Mouse (Mus musculus): ENCODE measurements around the gene Tmod2. TPM values are rescaled to one million over a fixed set of nuclear protein-coding genes. Genes with fewer than 3 reads are reported as not detected.
"Not testable (repeated sequence)": the region's sequence is repeated elsewhere in the genome, so short reads cannot be mapped to it uniquely, and the experiment has no call there.

The Tmod2 gene
- total RNA-seq (2012; rRNA removed) (not detected in 2 replicates), polyA plus RNA-seq (2012; ENCODE audit: insufficient read depth in 1 of 2, insufficient read length in 2 of 2, low read depth in 1 of 2, low replicate concordance in 2 of 2, missing spikeins in 1 of 2) (not detected)

DNA sequence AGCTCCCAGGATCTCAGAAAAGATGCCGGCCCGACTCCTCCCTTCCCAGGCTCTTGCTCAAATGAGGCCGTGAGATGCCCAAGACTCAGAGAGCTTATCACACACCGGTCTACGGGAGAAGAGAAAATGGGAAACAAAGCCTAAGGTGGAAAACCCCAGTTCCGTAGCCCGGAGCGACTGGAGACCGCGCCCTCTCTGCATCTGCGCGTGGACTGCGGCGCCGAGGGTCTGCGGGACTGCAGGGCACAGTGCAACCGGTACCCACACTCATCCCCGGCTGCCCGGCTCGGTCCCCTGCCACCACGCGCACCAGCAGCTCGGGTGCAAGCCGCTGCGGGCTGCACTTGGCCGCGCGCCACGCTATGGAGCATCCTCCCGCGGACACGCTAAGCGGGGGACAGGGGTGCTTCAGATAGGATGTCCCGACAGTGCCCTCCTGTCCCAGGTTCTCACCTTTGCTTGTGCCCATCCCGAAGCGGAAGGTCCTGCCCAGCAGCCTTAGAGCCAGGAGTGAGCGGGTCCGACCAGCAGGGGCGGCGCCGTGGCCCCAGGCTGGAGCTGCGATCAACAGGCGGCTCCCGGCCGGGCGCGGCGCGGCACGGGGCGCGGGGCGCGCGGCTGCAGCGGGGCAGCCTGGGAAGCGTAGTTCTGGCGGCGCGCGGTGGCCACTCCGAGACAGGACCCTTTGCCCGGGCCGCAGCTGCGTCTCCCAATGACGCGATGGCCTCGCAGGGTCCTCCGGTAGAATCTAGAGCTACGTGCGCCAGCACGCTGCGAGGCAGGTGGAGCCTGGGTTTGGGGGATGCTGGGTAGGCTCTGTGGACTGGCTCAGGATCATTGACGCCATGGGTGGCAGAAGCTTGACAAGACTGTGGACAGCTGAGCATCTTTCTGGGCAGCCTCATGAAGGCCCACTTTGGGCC is at the start of gene Tmod2:
TSS of gene Tmod2 (minus strand) at position 755 of the 923 bp plus-strand sequence.
- H3K9me3 ChIP-seq (replicated peaks; ENCODE audit: insufficient read depth, low read length): no peaks in the 10 kb centered on the region
- TF ChIP-seq E2F4 (IDR thresholded peaks at IDR 0.05; ENCODE audit: borderline replicate concordance, low read depth, low read length) (no peak), MAZ (IDR thresholded peaks at IDR 0.05; ENCODE audit: low read depth, low read length) (no peak), NRF1 (IDR thresholded peaks at IDR 0.05; ENCODE audit: insufficient read depth, low read depth, low read length, poor library complexity, severe bottlenecking) (no peak), CTCF (IDR thresholded peaks at IDR 0.05 in 2 of 3, conservative IDR thresholded peaks at IDR 0.05 in 1 of 3; ENCODE audit: control insufficient read depth in 1 of 3, insufficient read depth in 1 of 3, low read depth in 2 of 3, low read length in 3 of 3, poor library complexity in 1 of 3, severe bottlenecking in 1 of 3) (no peak), POLR2AphosphoS2 (IDR thresholded peaks at IDR 0.05; ENCODE audit: low read length) (no peak), ELF1 (IDR thresholded peaks at IDR 0.05; ENCODE audit: low read depth, low read length) (no peak), SMC3 (IDR thresholded peaks at IDR 0.05; ENCODE audit: low read depth, low read length) (no peak), ZC3H11A (IDR thresholded peaks at IDR 0.05; ENCODE audit: low read depth, low read length) (no peak), USF2 (IDR thresholded peaks at IDR 0.05; ENCODE audit: borderline replicate concordance in 1 of 2, insufficient read depth in 1 of 2, low read depth in 1 of 2, low read length in 2 of 2) (no peak), TAL1 (IDR thresholded peaks at IDR 0.05; ENCODE audit: low read length) (no peak), ZNF384 (IDR thresholded peaks at IDR 0.05; ENCODE audit: low read depth, low read length) (no peak), TBP (IDR thresholded peaks at IDR 0.05; ENCODE audit: low read depth, low read length) (no peak), EP300 (IDR thresholded peaks at IDR 0.05; ENCODE audit: low read depth in 1 of 2, low read length in 2 of 2) (no peak)
- no peaks in the 10 kb centered on the region for H3K79me2 ChIP-seq (ENCODE audit: control insufficient read depth, insufficient read depth, low read length, poor library complexity)
- H3K4me3 ChIP-seq (ENCODE audit: control insufficient read depth in 1 of 2, insufficient read depth in 1 of 2, low read depth in 2 of 2, low read length in 2 of 2): no peak within 1 kb of the TSS
- no peaks in the 10 kb centered on the region for H3K4me1 ChIP-seq (ENCODE audit: control insufficient read depth in 1 of 2, insufficient read depth in 2 of 2, low read length in 2 of 2)
- no peak within 1 kb of the TSS for H3K9ac ChIP-seq (ENCODE audit: control insufficient read depth, low read depth, low read length, poor library complexity, severe bottlenecking)
- H3K36me3 ChIP-seq (ENCODE audit: control insufficient read depth in 1 of 2, insufficient read depth in 2 of 2, low read length in 2 of 2): no peaks in the 10 kb centered on the region
- no peak within 1 kb of the TSS for H3K27ac ChIP-seq (ENCODE audit: control insufficient read depth, low read depth, low read length)
- H3K27me3 ChIP-seq (ENCODE audit: control insufficient read depth in 1 of 2, insufficient read depth in 2 of 2, low read length in 2 of 2): peaks cover 0 to 2% of the 10 kb centered on the region in 2 experiments; a peak in 1 of 4 replicates
- DNase-seq (ENCODE audit: low read depth, low spot score): no peak

DNA sequence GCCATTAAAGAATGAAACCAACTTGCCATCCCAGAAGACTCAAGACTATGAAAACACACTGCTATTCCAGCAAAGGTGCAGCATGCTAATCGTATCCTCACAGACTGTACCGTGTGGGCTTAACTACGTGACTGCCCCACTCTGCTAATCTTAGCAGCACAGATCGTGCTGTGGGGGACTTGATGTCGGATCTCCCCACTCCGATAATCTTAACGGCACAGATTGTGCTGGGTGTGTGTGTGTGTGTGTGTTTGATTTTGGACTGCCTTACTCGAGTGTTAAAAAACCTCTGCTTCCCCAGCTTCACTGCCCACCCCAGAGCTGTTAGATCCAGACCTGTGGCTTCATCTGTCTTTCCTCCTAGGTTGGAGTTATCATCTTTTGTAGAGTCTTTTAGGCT is 49.8 kb upstream of the Tmod2 start:
- Histone ChIP-seq H3K4me3 (ENCODE audit: control insufficient read depth in 1 of 2, insufficient read depth in 1 of 2, low read depth in 2 of 2, low read length in 2 of 2) (no peak overlapping the region), H3K79me2 (ENCODE audit: control insufficient read depth, insufficient read depth, low read length, poor library complexity) (no peaks in the 10 kb centered on the region), H3K27ac (ENCODE audit: control insufficient read depth, low read depth, low read length) (no peak overlapping the region), H3K9ac (ENCODE audit: control insufficient read depth, low read depth, low read length, poor library complexity, severe bottlenecking) (no peak overlapping the region), H3K27me3 (ENCODE audit: control insufficient read depth in 1 of 2, insufficient read depth in 2 of 2, low read length in 2 of 2) (no peaks in the 10 kb centered on the region), H3K36me3 (ENCODE audit: control insufficient read depth in 1 of 2, insufficient read depth in 2 of 2, low read length in 2 of 2) (no peaks in the 10 kb centered on the region), H3K9me3 (replicated peaks; ENCODE audit: insufficient read depth, low read length) (no peaks in the 10 kb centered on the region), H3K4me1 (ENCODE audit: control insufficient read depth in 1 of 2, insufficient read depth in 2 of 2, low read length in 2 of 2) (no peaks in the 10 kb centered on the region)
- no peak for TF ChIP-seq CTCF (IDR thresholded peaks at IDR 0.05 in 2 of 3, conservative IDR thresholded peaks at IDR 0.05 in 1 of 3; ENCODE audit: control insufficient read depth in 1 of 3, insufficient read depth in 1 of 3, low read depth in 2 of 3, low read length in 3 of 3, poor library complexity in 1 of 3, severe bottlenecking in 1 of 3)
- DNase-seq (ENCODE audit: low read depth, low spot score): no peak

DNA sequence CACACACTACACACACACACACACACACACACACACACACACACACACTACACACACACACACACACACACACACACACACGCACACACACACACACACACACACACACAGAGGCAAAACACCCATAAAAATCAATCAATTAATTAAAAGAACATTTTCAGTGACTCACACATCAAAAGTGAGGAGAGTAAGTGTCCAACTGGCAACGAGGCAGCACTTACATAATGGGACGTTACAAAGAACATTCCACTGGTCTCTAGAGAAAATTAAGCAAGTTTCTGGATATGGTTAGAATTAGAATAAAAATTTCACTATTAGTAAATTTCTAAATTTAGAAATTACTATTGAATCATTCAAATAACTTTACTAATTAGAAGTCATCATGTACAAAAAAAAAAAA is 45.3 kb upstream of the Tmod2 start:
- H3K9me3 ChIP-seq (replicated peaks; ENCODE audit: insufficient read depth, low read length); H3K27me3 ChIP-seq (ENCODE audit: control insufficient read depth in 1 of 2, insufficient read depth in 2 of 2, low read length in 2 of 2); DNase-seq (ENCODE audit: low read depth, low spot score); H3K27ac ChIP-seq (ENCODE audit: control insufficient read depth, low read depth, low read length); H3K4me3 ChIP-seq (ENCODE audit: control insufficient read depth in 1 of 2, insufficient read depth in 1 of 2, low read depth in 2 of 2, low read length in 2 of 2); H3K79me2 ChIP-seq (ENCODE audit: control insufficient read depth, insufficient read depth, low read length, poor library complexity); H3K4me1 ChIP-seq (ENCODE audit: control insufficient read depth in 1 of 2, insufficient read depth in 2 of 2, low read length in 2 of 2); H3K36me3 ChIP-seq (ENCODE audit: control insufficient read depth in 1 of 2, insufficient read depth in 2 of 2, low read length in 2 of 2); H3K9ac ChIP-seq (ENCODE audit: control insufficient read depth, low read depth, low read length, poor library complexity, severe bottlenecking): not testable (repeated sequence)

Data from MEL (cell line).